Mouse (Mus musculus) left cerebral cortex, postnatal 14 days (tissue): ENCODE measurements at regions not wholly inside any gene's neighbourhood (a gene's known extent, or its start where the extent isn't known, plus 50 kb on each side); places are given as distances from the start of the nearest gene placed in this dataset.
A peak's percentile ranks its signal among the peaks of the same experiment; 100 is the strongest.

Source experiments
- DNase-seq, 2 experiments: peaks; one replicate each; pipeline ENCODE4 v3.0.0; 2021 to 2022; ENCODE audit warnings: low spot score in 2 of 2, mixed read lengths in 1 of 2
- intact Hi-C: fragments of 180-260 bp; cut with DNase I; formaldehyde crosslinking; loops from one replicate; pipeline ENCODE4 v1.15.1; 2025

DNA sequence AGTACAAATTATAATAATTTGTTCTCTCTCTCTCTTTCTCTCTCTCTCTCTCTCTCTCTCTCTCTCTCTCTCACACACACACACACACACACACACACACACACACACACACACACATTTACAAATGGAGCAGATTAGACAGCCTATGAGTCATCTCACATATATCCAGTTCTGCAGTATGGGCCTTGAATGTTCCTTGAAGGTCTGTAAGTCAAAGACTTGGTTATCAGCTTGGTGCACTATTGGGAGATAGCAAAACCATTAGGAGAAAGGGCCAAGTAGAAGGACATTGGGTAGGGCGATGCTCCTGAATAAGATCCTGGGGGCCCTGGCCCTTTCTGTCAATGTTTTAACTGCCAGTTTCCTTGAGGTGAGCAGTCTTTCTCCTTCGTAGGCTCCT, 145.1 kb upstream of the Trib2 start:
- no peak for DNase-seq
- intact Hi-C loops = no loop called here

- intact Hi-C loops = no loop called here
Observed at GRCm38 (mm10) chr12:15937443-15938237, 120.9 kb upstream of the Trib2 start.

GRCm38 (mm10) chr12:15932067-15932466, 115.3 kb upstream of the Trib2 start:
- intact Hi-C loops = no loop called here

More at GRCm38 (mm10) chr12:15937443-15938237, 120.9 kb upstream of the Trib2 start:
- no peak for DNase-seq

GRCm38 (mm10) chr12:15931535-15931934, 114.8 kb upstream of the Trib2 start:
- no peak for DNase-seq
- intact Hi-C loops = no loop called here

More at GRCm38 (mm10) chr12:15932067-15932466, 115.3 kb upstream of the Trib2 start:
- DNase-seq = no peak

DNA sequence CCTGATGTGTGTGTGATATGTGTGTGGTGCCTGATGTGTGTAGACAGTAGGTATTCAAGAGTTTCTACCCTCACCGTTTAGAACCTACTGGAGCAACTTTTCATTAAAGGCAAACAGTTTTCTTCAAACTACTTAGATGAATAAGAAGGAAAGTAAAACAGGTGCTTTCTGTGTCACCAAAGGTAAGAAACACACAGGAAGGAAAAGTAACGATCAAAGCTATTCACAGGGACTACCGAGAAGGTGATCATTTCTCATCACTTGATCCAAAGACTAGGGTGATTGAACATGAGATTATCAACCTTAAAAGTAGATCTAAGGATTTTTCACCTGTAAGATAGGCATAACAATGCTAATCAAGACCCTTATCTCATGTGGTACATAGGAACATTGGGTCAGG, 113.4 kb upstream of the Trib2 start:
- intact Hi-C loops = no loop called here

DNA sequence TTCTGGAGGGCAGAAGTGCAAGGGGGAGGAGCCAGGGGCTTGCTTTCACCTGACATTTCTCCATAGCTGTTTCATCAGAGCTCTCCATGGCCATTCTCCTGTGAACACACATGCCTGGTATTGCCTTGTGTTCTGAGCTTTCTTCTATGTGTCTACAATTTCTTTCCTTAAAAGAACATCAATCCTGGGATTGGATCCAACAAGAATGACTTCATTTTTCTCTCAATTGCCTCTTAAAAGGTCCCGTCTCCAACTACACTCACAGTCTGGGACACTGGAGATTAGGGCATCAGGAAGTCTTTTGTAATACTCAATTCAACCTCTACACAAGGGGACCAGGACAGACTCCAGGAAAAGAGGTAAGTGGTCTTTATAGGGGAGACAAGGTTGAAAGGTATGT, 112.8 kb upstream of the Trib2 start:
- intact Hi-C loops = no loop called here
- no peak for DNase-seq

More for the DNA sequence above, 113.4 kb upstream of the Trib2 start:
- no peak for DNase-seq

DNA sequence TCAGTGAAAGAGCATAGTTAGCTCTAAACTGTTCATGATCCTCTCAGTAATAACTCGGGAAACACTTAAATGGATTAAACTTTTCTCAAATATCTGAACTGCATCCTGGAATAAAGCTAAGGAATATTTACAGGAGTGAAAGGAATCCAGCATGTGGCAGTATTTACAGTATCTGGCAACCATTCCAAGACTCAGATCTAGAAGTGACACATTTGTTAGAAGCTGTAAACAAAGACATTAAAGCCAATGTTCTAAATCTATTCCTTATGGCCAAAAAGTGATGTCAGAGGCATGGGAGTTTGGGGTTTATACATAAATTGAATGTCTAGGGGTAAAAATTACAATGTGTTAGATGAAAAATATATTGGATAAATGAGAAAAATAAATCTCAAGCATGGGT, 101.6 kb upstream of the Trib2 start:
- DNase-seq = no peak
- intact Hi-C loops = no loop called here

GRCm38 (mm10) chr12:15912959-15913358, 96.2 kb upstream of the Trib2 start:
- DNase-seq = no peak
- intact Hi-C loops = no loop called here

DNA sequence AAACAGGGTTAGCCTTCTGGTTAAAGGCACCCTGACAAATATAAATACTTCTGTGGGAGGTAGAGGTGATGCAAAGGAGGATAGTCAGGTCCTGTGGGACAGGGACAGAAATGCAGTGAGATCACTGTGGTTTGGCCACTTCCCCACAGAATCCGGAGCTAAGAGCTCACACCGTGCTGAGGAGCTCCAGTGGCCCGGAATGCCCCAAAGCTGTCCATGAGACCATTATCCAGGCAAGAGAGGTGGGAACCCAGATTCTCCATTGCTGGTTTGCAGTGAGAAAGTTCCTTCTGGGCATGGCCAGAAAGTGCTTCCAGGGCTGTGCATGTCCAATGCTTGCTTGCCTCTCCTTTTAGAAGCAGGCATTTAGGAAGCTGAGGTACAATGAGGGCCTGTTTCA, 95.8 kb upstream of the Trib2 start:
- no peak for DNase-seq
- intact Hi-C loops = no loop called here

DNA sequence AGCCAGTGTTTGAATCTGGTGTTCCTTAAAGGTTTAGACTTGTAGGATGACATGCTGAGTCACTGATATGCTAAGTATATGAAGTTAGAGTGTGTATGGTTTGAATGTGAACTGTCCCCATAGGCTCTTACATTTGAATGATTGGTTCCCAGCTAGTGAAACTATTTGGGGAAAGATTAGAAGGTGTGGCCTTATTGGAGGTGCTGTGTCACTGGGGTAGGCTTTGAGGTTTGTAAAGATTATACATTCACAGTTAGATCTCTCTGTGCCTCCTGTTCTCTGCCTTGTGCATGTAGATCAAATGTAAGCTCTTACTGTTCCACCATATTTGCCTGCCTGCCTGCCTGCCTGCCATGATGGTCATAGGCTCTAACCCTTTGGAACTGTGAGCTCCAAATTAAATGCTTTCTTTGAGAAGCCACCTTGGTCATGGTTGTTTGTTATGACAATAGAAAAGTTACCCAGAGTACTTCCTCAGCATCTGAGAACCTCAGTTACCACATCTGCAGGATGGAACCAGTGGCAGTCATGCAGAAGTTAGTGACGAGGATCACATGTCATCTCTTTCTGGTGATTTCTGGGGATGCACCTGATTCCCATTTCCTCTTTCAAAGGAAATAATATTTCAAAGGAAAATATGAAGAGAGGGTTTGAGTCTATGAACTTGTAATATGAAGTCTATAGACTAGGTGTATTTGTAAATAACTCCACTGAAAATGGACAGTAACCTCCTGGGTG, 94.7 kb upstream of the Trib2 start:
- intact Hi-C loops = no loop called here

DNA sequence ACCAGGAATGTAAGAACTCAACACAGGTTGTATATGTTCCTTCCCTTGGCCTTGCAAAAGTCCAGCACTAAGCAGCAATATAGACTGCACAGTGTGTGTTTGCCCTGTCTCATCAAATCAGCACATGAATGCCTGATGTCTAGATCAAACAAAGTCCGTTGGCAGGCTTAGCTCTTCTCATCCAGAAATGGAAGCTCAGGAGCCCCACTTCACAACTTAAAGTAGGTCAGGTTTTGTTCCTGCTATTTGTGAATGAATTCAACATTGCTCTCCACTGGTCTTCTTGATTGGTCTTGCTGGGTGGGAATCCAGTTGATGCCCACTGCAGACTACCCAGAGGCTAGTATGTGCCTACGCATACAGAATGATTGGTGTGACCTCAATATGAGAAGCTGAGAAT, 80.8 kb upstream of the Trib2 start:
- peak; percentile 17 to 21 for DNase-seq

More for the DNA sequence above, 94.7 kb upstream of the Trib2 start:
- DNase-seq = no peak

DNA sequence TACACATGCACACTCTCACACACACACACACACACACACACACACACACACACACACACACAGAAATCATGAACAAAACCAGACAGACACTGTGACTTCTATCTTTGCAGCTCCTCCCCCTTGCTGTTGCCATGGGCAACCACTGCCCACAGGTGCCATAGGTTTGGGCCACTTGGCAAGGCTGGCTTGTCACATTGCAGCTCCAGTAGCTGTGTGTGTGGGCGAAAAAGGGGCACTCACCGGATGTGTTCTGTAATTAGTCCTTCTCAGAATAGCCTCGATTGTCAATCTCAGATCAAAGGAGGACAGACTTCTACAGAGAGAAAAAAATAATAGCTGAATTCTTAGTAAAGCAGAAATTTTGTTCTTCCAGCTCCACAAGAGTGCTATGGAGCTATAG, 79.8 kb upstream of the Trib2 start:
- intact Hi-C loops = no loop called here
- peak; percentile 43 to 78 for DNase-seq

More for the DNA sequence above, 80.8 kb upstream of the Trib2 start:
- intact Hi-C loops = no loop called here

DNA sequence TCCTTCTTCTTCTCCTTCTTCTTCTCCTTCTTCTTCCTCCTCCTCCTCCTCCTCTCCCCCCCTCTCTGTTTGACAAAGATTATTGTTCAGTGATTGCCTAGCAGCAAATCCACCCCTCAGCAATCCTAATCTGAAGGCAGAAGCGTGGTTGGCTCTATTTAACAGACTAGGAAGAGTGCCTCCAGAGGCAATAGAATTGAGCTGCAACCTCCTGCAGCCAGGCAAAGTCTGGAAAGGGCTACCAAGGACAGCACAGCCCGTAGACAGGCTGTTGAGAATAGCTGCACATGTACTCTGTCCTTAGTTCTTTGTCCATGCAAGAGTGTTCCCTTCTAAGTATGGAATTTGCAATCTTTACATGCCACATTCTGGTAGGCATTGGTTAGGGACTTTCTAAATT, 78.5 kb upstream of the Trib2 start:
- intact Hi-C loops = no loop called here
- no peak for DNase-seq

DNA sequence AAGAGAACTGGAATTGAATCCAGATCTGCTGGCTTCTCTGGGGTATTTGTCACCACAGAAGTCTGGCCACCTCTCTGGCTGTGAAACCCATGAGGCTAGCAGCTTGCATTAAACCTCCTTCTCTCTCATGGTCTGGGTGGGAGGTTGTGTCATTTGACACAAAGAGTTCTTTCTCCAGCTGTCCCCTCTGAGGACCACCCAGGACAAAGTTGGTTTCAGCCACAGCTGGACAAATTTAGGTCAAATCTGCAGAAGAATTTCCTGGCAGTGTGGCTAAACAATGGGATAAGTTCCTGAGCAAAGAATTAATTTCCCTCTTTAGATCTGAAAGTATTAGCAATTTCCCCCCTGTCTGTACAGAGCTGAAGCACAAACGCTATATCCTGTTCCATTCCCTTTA, 73.9 kb upstream of the Trib2 start:
- intact Hi-C loops = no loop called here
- no peak for DNase-seq

DNA sequence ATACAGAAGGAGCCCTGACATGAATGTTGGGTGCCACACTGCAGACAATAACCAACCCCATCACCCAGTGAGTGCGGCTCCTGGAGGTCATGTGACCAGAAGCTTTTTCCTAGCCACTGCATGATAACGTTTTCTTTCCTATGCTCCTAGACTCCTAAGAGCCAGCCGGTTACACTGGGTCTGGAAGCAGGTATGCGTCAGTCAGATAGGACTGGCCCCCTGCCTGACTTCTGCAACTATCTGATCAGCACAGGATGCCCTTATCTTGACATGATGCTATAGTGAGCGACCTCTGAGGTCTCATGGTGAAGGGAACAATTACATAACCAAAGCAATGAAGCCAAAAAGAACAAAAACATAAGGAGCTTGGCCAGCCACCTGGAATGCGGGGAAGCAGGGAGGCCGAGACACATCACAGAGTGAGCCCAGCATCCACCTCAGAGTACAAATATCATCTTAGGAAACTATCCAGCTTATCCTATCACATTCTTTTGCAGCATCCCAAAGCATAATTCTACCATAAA, 63.2 kb upstream of the Trib2 start:
- intact Hi-C loops = no loop called here
- no peak for DNase-seq
